Mouse (Mus musculus): Measurements from ENCODE around the gene Fxyd2.

GRCm38 (mm10) chr9:45395218-45395617, 4.3 kb upstream of the Fxyd2 start:
- TF ChIP-seq MAX (IDR thresholded peaks at IDR 0.05; ENCODE audit: low read depth) (no peak), POLR2A (IDR thresholded peaks at IDR 0.05; ENCODE audit: insufficient read length, low read depth) (no peak), CEBPB (IDR thresholded peaks at IDR 0.05; ENCODE audit: insufficient read depth, poor library complexity, severe bottlenecking) (no peak), POLR2AphosphoS2 (IDR thresholded peaks at IDR 0.05; ENCODE audit: insufficient read length, low read depth) (no peak), SRF (IDR thresholded peaks at IDR 0.05; ENCODE audit: control insufficient read depth, insufficient read length, low read depth) (no peak), E2F4 (IDR thresholded peaks at IDR 0.05; ENCODE audit: insufficient read depth) (no peak), USF1 (IDR thresholded peaks at IDR 0.05; ENCODE audit: low read depth) (no peak), MYOD1 (IDR thresholded peaks at IDR 0.05; ENCODE audit: control insufficient read depth in 1 of 3, insufficient read length in 2 of 3, low read depth in 2 of 3) (no peak)
